Mouse (Mus musculus) spleen, adult 2 months (tissue): ENCODE data around the gene Efhc2.

ENCODE experiments used
- CTCF ChIP-seq: fragments of 200-500 bp; IDR thresholded peaks from 2 replicates; pipeline ENCODE4 v1.5.1; 2011; ENCODE audit warnings: mild to moderate bottlenecking, inconsistent platforms; ENCODE audit not compliant: insufficient read depth, insufficient read length, insufficient replicate concordance; ENCODE audit errors: extremely low read depth
- POLR2A ChIP-seq: fragments of 200-500 bp; IDR thresholded peaks from 2 replicates; pipeline ENCODE4 v1.6.1; 2011; ENCODE audit warnings: low read depth, low read length, inconsistent platforms

GRCm38 (mm10) chrX:17300349-17300880 is 18.8 kb downstream of the Efhc2 start:
- no peak for TF ChIP-seq POLR2A
- no peak for TF ChIP-seq CTCF
